11 mouse cellular contexts compared by ENCODE assay signal in genomic region chr7:57703580-57703979, GRCm38 (mm10).
DNase-seq lines count a peak whose midpoint lies in the region; ATAC-seq and TF ChIP-seq lines count a peak whose summit lies in the region.
"Had no signal": no experiment of that assay in that cellular context is flagged by ENCODE, and none has a peak within 500 bp of the region (broad histone marks: within the 10 kb centered on the region; RNA-seq: fewer than 3 reads in every experiment).

No protein-coding gene starts in this region.

- no peak for TF ChIP-seq EP300 in lung, postnatal 0 days (IDR thresholded peaks at IDR 0.05)
- TF ChIP-seq EP300 in stomach, postnatal 0 days (optimal IDR thresholded peaks at IDR 0.05) = no peak

- no peak for ATAC-seq in lung, postnatal 0 days
- ATAC-seq in stomach, postnatal 0 days (ENCODE audit: low FRiP score, low TSS enrichment) = no peak

- no peak overlapping the region for H3K9ac ChIP-seq in lung, postnatal 0 days (replicated peaks; ENCODE audit: low read depth)
- H3K9ac ChIP-seq in stomach, postnatal 0 days (ENCODE audit: low read length) = no peak overlapping the region
- H3K9ac ChIP-seq: lung, embryonic 15.5 days had no signal

- H3K36me3 ChIP-seq in lung, postnatal 0 days (ENCODE audit: insufficient read depth, low read length) = no peaks in the 10 kb centered on the region
- H3K36me3 ChIP-seq in stomach, postnatal 0 days (ENCODE audit: control insufficient read depth, insufficient read depth, low read length) = no peaks in the 10 kb centered on the region
- no peaks in the 10 kb centered on the region for H3K36me3 ChIP-seq in thymus, adult 2 months (ENCODE audit: control insufficient read depth, insufficient read depth, low read length)
- H3K36me3 ChIP-seq: lung, embryonic 15.5 days had no signal

- H3K27me3 ChIP-seq in lung, postnatal 0 days (replicated peaks; ENCODE audit: insufficient read depth, low read length) = no peaks in the 10 kb centered on the region
- H3K27me3 ChIP-seq in stomach, postnatal 0 days (ENCODE audit: control insufficient read depth, insufficient read depth, low read length) = no peaks in the 10 kb centered on the region
- no peaks in the 10 kb centered on the region for H3K27me3 ChIP-seq in thymus, adult 2 months (ENCODE audit: control insufficient read depth, insufficient read depth, low read length)
- H3K27me3 ChIP-seq: lung, embryonic 15.5 days had no signal

- no peak for TF ChIP-seq POLR2A in thymus, adult 2 months (IDR thresholded peaks at IDR 0.05; ENCODE audit: control insufficient read depth, extremely low read depth, insufficient read depth, low read length, poor library complexity)

- H3K9me3 ChIP-seq in lung, postnatal 0 days (ENCODE audit: low read length) = no peaks in the 10 kb centered on the region
- no peaks in the 10 kb centered on the region for H3K9me3 ChIP-seq in stomach, postnatal 0 days (ENCODE audit: control insufficient read depth, low read length)
- H3K9me3 ChIP-seq: lung, embryonic 15.5 days had no signal

- no peak for TF ChIP-seq CTCF in lung, postnatal 0 days (IDR thresholded peaks at IDR 0.05)
- TF ChIP-seq CTCF in stomach, postnatal 0 days (IDR thresholded peaks at IDR 0.05; ENCODE audit: low read depth) = no peak
- TF ChIP-seq CTCF in thymus, adult 2 months (IDR thresholded peaks at IDR 0.05; ENCODE audit: borderline replicate concordance, control insufficient read depth, extremely low read depth, insufficient read depth, low read length, poor library complexity) = no peak

- intact Hi-C loops in gastrocnemius, postnatal 14 days (cut with DNase I; ENCODE audit: low total_unique reads) = no loop called here

- WGBS in lung, postnatal 0 days = 46% methylated on average over 1 of the region's 1 CpGs
- WGBS in stomach, postnatal 0 days = 48% methylated on average over 1 of the region's 1 CpGs
- WGBS in thymus, adult 2 months = 75% methylated on average over 1 of the region's 1 CpGs

- no peaks in the 10 kb centered on the region for H3K4me1 ChIP-seq in lung, postnatal 0 days (ENCODE audit: insufficient read depth, low read depth, low read length)
- H3K4me1 ChIP-seq in stomach, postnatal 0 days (replicated peaks; ENCODE audit: control insufficient read depth, insufficient read depth) = no peaks in the 10 kb centered on the region
- no peaks in the 10 kb centered on the region for H3K4me1 ChIP-seq in thymus, adult 2 months (replicated peaks; ENCODE audit: control insufficient read depth, insufficient read depth, low read length)
- H3K4me1 ChIP-seq: lung, embryonic 15.5 days had no signal

- no peak overlapping the region for H3K4me2 ChIP-seq in lung, postnatal 0 days (replicated peaks; ENCODE audit: low read depth, low read length)
- H3K4me2 ChIP-seq in stomach, postnatal 0 days (replicated peaks; ENCODE audit: low read depth) = no peak overlapping the region
- H3K4me2 ChIP-seq: lung, embryonic 15.5 days had no signal

- peak; percentile 75 to 84 for DNase-seq in adrenal gland, adult (ENCODE audit: inconsistent age in 2 of 2, low spot score in 1 of 2)
- no peak for DNase-seq in adrenal gland, postnatal 4 days (ENCODE audit: low spot score in 2 of 2)
- DNase-seq in lung, postnatal 36 days = peak; percentile 0
- DNase-seq in lung, postnatal 0 days (ENCODE audit: low spot score) = no peak
- DNase-seq in gastrocnemius, postnatal 14 days = peak; percentile 22
- peak; percentile 20 for DNase-seq in stomach, postnatal 0 days (ENCODE audit: low spot score)
- no peak for DNase-seq in thymus, adult 2 months
- DNase-seq in retina, postnatal 1 day = no peak

- no peak overlapping the region for H3K27ac ChIP-seq in lung, postnatal 0 days (ENCODE audit: low read length)
- H3K27ac ChIP-seq in stomach, postnatal 0 days (replicated peaks) = no peak overlapping the region
- H3K27ac ChIP-seq in thymus, adult 2 months (ENCODE audit: control insufficient read depth, insufficient read depth, low read length) = no peak overlapping the region
- H3K27ac ChIP-seq: kidney, postnatal 0 days; lung, embryonic 15.5 days had no signal

- no peak overlapping the region for H3K4me3 ChIP-seq in lung, postnatal 0 days (ENCODE audit: low read depth, low read length)
- no peak overlapping the region for H3K4me3 ChIP-seq in stomach, postnatal 0 days (ENCODE audit: low read depth, low read length)
- no peak overlapping the region for H3K4me3 ChIP-seq in thymus, adult 2 months (ENCODE audit: control insufficient read depth, insufficient read depth, low read length)
- H3K4me3 ChIP-seq: erythroblast, embryonic 14.5 days; lung, embryonic 15.5 days had no signal

Comparison
In these comparisons a context has a peak if more than half of its experiments do, and no peak if none do; other contexts are left out.
1. DNase-seq: peak in adrenal gland, adult (2 of 2), lung, postnatal 36 days (single experiment), gastrocnemius, postnatal 14 days (single experiment) and stomach, postnatal 0 days (single experiment); none in adrenal gland, postnatal 4 days (0 of 2), lung, postnatal 0 days (single experiment), thymus, adult 2 months (single experiment) and retina, postnatal 1 day (single experiment).